Mouse (Mus musculus): ENCODE data around the gene Slc25a42.

GRCm38 (mm10) chr8:70172043-70172681 lies 39.9 kb downstream of the Slc25a42 start, which contains the start of gene Tmem161a:
- TF ChIP-seq CTCF (IDR thresholded peaks at IDR 0.05; ENCODE audit: borderline replicate concordance, insufficient read depth, low read depth, low read length) (no peak), POLR2A (IDR thresholded peaks at IDR 0.05; ENCODE audit: borderline replicate concordance, insufficient read depth, low read length) (peak; percentile 90)
